Mouse (Mus musculus) T-helper 1 cell (primary cell): Measurements from ENCODE around the gene Rmdn2.

Experiments used
- in situ Hi-C: fragments of 300-600 bp; cut with MboI, MseI; formaldehyde crosslinking; loops from one replicate; pipeline ENCODE4 v1.15.1; 2025; ENCODE audit warnings: high pct_unique_total_duplicates

Rmdn2 gene

DNA sequence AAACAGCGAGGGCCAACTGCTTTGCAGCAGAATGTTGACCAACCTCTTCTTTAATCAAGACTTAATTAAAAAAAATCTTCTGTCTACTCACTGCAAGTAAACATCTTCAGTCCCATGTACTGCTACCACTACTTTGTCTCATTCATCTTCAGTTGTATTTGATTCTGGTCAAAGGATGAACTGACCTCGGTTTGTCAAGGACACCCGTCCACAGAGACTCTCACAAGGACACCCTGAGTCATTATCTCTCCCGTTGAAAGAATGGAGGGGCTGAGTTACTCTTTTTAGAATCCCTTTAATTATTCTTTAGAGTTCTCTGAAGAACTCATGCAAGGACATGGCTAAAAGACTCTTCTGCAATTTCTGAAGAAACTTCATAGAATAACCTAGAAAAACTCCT, at the start of gene Rmdn2:
Gene Rmdn2, plus strand, starts transcription at position 319 of the 400 bp plus-strand sequence.
- in situ Hi-C loops = no loop called here

DNA sequence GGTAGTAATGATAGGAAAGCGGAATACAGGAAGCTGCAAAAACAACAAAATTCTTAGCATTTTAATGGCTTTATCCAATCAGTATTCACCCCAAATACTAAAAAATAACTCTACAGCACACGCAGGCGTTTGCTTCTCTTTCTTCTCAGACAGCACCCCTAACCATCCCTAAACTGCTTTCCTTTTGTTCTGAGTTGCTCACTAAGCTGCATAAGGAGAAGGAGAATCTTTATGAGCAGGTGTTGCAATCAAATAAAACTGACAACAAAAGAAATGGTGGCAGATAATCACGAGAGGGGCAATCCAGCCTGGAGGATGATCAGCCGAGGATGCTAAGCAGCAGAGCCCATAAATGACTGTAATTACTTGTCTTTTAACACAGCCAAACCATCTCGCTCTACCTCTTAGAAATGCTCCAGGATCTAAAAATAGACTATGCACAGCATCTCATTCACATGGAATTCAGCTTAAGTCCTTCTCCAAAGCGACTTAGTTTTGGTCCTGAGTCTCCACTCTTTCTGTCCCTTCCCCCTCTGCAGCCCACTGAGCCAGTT, 48.5 kb upstream of the Rmdn2 start:
- in situ Hi-C loops = no loop called here

DNA sequence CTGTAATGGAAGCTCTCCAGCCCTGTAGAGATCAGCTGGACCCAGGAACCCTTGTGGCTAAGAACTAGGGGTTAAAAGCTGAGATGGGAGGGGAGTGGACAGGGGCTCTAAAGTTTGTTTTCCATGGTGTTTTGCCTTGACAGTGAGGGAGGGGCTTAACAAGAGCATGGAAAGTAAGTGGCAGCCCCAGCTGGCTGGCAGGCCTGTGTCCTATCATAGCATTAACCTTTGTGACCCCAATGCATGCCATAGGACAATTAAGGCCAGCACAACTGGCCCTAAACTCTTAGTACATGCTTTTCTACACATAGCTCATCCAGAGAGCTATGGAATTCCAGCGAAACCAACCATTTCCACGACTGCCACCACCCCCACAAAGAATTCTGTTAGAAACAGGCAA, 47.9 kb upstream of the Rmdn2 start:
- in situ Hi-C loops = no loop called here

DNA sequence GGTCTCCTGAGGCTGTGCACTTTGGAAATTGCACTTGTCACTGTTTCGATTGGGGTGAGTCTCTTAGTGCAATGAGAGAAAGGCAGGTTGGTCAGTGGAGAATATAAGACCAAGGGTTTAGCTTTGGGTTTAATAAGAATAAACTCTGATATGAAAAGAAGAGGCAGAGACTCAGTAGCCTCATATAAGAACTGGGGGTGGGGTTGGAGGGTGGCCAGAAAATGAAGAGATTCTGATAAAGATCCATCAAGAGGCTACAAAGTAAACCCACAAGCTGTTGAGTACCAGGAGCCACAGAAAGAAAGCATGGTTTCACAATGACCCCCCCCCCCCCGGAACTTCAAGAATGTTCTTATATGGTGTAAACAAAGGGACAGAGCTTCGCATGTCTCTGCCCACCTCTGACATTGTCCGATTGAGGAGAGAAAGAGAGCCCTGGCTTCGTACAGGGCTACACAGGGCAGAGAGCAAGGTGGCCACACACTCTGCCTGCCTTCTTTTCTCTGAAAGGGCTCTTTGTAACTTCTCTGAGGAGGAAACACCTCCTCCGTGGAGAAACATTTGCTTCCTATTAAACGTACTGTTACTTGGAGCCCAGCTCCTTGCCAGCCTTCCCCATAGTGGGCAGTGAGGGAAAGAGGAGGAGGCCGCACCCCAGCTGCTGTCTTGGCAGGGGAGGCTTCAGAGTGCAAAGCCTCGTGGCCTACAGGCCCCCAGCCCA, 46.3 kb upstream of the Rmdn2 start:
- in situ Hi-C loops = no loop called here

DNA sequence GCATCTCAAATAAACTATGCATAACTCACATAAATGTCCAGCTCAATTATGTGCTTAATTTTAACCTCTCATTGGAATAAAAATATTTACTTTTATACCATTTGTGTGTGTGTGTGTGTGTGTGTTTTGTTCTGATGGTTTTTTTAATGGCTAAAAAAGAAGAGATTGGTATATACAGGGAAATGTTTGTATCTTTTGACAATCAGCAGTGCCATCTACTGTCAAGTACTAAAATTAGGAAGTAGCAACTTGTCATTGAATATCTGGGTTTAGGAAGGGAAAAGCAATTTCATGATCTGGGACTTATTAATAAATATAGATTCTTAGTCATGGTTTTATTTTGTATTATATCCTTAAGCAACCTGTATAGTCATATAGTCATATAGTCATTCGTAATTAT, 43.3 kb upstream of the Rmdn2 start:
- in situ Hi-C loops = no loop called here

DNA sequence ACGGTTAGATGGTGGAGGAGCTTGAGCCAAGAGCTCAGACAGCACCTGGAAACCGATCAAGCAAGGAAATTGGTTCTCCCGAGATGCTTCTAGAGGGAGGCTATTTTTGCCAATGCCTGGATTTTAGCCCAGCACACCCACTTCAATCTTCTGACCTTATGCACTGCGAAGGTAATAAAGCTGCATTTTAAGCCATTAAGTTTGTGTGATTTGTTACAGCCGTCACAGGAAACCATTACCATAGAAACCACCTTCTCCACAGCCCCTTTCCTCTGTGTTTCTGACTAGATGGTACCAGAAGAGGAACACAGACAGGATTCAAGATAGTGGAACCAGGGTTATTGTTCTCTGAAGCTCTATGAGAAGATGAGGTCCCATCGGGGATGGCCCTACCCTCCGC, 33.3 kb upstream of the Rmdn2 start:
- in situ Hi-C loops = loop anchor here (5.0 kb wide), 1 partner anchor 466 kb away; no protein-coding TSS in a partner anchor

DNA sequence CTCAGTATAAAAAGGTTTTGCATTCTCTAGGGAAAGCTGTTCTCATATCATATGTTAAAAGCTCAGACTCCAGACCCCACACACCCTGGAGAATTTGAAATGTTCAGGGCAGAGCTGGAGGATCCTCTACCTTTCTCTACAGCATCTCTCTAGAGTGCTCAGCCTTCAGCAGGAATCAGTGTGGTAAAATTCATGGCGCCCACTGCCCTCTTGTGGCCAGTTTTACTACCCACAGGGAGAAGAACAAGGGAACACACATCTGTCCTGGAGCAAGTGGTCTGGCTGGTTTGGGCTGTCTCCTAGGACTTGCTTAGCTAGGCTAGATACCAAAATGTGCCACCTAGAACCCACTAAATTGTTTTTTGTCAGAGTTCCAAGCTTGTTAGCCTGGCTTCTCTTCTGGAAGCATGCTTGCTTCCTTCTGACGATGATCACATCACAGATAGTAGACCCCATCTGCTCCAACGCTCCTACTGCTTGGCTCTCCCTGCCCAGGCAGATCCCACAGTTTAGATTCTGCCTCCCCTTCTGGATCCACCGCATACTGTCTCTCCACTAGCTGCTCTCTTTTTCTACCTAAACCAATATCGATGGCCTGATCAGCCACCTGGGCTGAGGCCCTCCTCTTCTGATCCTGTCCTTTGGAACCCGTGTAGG, 31.3 kb upstream of the Rmdn2 start:
- in situ Hi-C loops = no loop called here

DNA sequence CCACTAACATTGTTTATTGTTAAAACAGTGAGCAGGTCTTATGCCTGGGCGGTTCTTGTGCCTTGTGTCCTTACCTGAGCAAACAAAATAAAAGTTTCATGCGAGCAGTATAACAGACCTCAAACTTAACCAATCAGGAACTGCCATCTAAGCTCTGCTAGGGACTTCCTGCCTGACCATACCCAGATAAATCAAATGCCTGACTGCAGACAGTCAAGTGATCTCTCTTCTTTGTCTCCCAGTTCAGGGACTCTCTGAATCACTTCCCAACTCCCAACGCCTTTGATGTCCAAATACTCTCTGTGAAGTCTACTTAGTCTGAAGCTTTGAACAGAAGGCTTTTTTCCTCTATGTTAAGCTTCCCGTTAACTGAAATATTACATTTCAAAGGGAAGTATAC, 28.2 kb upstream of the Rmdn2 start:
- in situ Hi-C loops = no loop called here

DNA sequence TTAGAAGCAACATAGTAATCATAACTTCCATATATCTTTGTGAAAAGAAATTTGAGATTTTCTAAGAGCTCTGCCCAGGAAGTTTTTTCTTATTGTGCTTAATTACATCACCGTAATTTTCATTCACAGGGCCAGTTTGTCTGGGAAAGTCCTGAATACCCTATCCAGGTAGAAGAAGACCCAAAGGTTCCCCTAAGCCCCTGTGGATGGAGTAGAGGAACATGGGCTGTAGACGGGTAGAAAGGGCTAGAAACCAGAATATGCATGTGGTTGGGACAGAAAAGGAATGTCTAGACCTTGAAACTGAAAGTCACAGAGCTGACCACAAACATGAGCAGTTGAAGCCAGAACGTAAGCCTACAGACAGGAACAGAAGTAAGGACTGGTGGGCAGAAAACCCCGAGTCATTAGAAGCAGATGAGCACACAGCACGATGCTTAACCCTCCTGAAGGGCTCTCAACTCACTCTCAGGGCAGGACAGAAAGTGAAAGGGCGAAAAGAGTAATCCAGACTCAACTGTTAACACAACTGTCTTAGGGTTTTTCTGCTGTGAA, 27.3 kb upstream of the Rmdn2 start:
- in situ Hi-C loops = no loop called here

DNA sequence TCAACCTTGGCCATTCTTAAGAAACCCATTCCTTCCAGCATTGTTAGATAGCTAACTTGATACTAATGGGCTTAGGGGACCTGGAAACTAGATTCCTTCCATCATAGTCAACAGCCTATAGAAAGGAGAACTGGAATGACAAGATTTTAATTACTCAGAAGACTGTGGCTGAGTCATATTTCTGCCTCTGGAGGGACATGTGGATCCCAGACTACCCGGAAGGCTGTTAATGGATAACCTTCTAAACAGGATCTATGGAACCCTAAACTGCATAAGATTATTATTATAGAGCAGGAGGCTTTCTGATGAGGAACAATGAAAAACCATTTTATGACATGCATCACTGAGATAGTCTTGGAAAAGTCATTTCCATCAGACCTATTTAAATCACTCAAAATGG, 21.8 kb upstream of the Rmdn2 start:
- in situ Hi-C loops = loop anchor here (5.0 kb wide), 1 partner anchor 783 kb away; no protein-coding TSS in a partner anchor

DNA sequence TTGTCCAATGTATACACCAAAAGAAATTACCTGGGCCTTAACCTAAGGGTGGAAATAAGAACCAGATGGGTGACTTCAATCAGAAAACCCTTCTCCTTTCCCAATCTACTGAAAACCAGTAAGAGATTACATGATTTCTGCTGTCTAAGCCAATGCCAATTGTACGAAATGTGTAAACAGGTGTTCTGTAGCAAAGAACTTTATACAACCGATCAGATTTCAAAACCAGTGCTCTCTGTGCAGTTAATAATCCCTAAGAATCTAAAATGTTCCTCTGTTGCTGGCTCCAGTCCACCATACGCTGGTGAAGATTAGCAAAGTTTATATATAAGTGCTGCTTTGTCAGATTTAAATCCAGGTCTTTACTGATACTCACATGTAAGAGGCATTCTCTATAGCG, 15.7 kb upstream of the Rmdn2 start:
- in situ Hi-C loops = no loop called here

DNA sequence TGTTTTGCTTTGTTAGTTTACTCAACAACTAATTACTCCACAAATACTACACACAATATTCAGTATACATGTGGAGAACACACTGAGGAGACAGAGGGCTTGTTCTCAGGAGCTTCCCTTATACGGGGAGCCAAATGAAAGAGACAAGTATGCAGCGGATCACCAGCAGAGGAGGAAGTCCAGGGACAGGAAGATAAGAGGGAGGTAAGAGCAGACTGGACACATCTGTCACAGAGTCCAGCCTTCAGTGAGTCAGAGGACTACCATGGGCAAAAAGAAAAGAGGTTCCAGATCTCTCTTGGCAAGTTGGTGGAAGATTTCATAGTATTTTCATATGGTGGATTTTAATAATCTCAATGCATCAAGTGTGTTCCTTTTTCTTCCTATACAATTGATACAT, 13.5 kb upstream of the Rmdn2 start:
- in situ Hi-C loops = no loop called here

DNA sequence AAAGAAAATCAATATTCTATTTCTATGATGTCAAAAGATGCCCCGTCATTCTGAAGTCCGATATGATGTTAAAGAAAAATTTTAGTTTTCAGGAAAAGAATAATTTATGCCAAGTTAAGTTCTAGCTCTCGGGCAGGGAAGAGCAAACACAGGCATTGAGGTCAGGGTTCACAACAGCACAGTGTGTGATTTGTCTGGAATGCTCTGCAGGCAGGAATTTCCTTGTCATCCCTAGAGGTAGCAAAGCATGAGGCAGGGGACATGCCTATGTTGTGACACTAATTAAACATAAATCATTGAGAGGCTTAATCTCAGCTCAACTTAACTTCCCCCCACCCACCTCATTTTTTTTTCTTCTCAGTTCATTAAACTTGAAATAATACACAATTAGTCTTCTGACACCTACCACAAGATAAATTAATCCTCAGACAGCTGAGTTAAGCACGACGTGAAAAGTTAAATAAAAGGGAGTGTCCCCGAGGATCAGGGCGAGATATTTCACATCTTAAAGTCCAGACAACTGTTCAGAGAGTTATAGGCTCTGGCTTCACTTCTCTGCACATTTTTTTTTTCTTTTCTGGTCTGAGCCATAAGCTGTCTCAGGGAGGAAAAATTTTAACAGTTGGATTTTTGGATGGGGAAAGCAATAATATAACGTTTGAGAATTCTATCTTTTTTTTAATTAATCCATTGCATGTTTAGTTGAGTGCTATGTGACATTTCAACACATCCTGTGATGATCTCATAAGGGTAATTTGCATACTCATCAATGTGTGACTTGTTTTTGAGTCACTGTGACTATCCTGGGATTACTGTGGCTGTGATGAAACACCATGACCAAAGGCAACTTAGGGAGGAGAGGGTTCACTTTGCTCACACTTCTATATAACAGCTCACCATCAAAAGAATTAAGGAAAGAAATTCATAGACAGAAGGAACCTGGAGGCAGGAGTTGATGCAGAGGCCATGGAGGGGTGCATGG, 12.8 kb upstream of the Rmdn2 start:
- in situ Hi-C loops = no loop called here

DNA sequence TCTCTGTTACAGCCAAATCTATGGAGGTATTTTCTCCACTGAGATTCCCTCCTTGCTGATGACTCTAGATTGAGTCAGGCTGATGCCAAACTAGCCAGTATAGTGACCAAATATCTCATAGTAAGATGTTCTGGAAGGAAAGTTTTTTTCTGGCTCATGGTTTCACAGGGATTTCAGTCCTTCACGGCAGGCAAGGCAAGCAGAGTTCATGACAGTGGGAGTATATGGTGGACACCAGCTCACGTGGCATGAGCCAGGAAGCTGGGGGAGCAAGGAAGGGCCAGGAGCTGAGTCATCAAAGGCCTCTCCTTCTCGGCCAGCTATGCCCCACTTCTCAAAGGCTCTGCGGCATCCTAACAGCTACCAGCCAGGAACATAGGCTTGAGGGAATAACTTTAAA, 11.6 kb upstream of the Rmdn2 start:
- in situ Hi-C loops = no loop called here

DNA sequence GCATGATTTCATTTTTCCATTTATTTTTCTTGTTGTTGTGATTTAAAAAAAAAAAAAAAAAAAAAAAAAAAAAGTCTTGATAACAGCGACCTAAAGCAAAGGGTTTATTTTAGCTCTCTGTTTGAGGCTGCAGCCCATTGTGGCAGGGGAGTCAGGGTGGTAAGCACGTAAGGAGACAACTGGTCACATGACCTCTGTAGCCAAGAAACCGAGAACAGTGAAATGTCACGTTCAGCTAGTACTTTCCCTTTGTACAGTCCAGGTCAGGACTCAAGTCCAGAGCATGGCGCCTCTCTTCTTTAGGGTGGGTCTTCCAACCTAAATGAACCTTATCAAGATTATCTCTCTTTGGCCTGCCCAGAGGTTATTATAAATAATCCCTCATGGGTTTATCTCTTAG, 9.3 kb upstream of the Rmdn2 start:
- in situ Hi-C loops = no loop called here

DNA sequence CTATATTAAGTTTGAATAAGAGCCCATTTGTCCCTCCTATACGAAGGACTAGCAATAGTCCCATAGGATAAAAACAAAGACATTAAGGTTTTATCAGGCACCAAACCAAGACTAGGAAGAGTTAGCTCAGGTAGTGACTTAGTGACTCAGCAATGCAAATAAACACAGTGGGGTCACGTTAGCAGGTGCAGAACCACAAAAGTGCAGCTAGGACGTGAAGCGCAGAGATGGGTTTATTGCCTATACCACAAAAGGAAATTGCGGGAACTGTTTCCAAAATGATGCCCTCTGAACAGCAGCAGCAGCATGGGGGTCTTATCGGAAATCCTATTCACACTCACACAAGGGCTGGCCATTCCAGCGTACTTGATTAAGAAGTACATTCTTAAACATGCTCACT, 8.2 kb upstream of the Rmdn2 start:
- in situ Hi-C loops = no loop called here

DNA sequence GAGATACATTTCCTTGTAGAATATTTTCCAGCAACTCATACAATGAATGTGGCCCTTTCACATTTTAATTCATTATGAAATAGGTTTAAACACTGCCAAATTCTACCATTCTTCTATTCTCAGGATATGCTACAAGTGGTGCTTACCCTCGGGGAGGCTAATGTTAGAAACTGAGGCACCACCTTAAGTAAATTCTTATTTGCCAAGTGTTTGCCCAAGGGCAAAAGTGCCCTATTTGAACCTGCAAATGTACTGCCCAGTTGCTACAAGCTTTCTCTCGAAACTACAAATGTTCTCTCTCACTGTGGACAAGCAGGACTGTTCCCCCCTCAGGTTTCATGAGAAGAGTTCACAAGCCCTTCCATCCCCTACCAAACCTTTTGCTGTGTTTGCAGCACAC, 5.9 kb upstream of the Rmdn2 start:
- in situ Hi-C loops = no loop called here

DNA sequence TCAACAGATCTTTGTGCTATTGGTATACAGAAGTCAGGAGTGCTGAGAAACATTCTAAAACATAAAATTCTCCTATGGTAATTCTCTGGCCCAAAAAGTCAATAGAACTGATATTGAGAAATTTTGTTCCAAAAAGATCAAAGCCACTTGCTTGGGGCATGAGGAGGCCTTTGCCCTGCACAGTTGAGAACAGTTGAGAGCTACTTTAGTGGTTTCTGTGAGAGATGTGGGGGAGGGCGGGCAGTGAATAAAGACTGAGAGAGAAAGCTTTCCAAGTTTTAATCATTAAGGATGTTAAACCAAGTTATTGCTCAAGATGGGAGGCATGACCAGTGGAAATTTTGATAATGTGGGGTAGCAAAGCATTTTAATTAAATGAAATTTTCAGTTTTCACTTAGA, 2.0 kb upstream of the Rmdn2 start:
- in situ Hi-C loops = no loop called here

DNA sequence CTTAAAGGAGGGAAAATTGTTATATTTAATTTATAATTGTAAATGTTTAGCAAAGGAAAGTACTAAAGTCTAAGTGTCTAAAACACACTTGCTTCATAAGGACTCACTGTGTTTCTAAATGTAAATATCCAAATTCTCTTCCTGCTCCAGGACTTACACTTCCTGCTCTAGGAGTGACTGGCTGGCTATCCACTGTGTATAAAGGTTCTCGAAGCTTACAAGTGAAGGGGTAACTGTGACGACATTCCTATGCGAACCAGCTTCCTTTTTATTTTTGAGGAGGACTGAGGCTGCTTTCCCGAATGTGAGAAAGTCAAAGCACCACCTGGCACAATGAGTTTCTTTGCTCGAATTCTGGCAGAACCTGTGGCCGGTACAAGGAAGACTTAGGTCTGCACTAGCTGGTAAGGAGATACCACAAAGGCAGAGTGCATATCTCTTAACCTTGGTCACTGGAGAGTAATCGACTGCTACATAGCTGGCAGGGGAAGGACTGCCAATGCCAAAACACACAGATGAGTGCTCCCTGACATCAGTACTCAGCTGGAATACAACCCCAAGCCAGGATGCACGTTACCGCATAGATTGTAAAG, 1.4 kb upstream of the Rmdn2 start:
- in situ Hi-C loops = no loop called here

DNA sequence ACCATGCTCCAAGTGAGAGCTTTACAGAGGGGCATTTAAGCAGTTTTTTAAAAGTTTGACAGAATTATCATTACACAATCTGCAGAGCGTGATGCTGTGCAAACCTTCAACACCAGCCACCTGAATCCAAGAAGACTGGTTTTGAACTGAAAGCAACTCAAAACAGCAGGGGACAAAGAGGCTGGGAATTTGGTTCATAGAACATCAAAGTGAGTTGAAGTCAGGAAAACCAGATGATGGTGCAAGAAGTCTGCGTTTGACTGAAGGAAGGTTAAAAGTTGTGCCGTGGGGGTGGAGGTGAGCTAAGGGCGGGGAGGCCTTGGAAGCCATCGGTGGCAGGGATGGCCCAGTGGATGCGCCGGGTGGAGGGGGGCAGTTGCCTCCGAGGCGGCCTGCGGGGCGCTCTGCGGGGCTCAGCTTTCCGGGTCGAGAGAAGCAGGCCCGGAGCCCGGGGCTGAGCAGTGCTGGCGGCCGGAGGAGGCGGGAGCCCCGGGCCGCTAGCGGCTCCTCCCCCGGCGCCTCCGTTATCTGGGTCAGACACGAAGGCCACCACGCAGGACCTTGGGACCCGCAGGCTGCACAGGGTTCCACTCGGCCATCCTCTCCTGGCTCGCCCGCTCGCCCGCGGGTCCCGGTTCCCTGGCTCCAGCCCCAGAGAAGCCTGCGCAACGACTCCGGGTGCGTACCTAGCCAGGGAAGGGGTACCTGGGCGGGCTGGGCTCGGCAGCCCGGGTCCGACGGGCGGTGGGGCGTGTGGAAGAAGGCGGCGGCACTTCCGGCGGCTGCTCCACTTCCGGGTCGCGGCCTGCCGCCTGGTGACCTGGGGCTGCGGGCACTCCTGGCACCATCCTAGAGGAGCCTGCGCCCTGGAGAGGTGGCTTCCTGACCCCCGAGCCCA, 3.3 kb downstream of the Rmdn2 start:
- in situ Hi-C loops = no loop called here
